Mouse (Mus musculus) embryonic facial prominence, embryonic 14.5 days (tissue): Measurements from ENCODE around the gene Hdgfl3. TPM values are rescaled to one million over a fixed set of nuclear protein-coding genes. Genes with fewer than 3 reads are reported as not detected.
A peak's percentile ranks its signal among the peaks of the same experiment; 100 is the strongest.

Source experiments
- ATAC-seq: fragments of 200-750 bp; cut with Nextera tagmentation; 2 replicates; pipeline ENCODE4 v1.8.0; 2017; ENCODE audit warnings: low read depth, moderate number of reproducible peaks, moderate TSS enrichment
- DNase-seq: peaks from one replicate; pipeline ENCODE4 v3.0.0-alpha.2; 2015; ENCODE audit warnings: low spot score
- H3K27ac ChIP-seq: fragments of 300-500 bp; sonication (generic); replicated peaks from 2 replicates; pipeline ENCODE4 v1.5.1; 2014; ENCODE audit warnings: low read depth, mild to moderate bottlenecking, low read length, moderate library complexity
- H3K27me3 ChIP-seq: fragments of 300-500 bp; sonication (generic); replicated peaks from 2 replicates; pipeline ENCODE4 v1.6.1; 2014; ENCODE audit warnings: low read length; ENCODE audit not compliant: control insufficient read depth, insufficient read depth
- H3K36me3 ChIP-seq: fragments of 300-500 bp; sonication (generic); 2 replicates; pipeline ENCODE4 v1.6.1; 2014; ENCODE audit warnings: low read length, mixed read lengths; ENCODE audit not compliant: control insufficient read depth, insufficient read depth
- H3K4me1 ChIP-seq: fragments of 300-500 bp; sonication (generic); 2 replicates; pipeline ENCODE4 v1.6.1; 2014; ENCODE audit warnings: antibody characterized with exemption, low read length; ENCODE audit not compliant: control insufficient read depth, insufficient read depth
- H3K4me2 ChIP-seq: fragments of 300-500 bp; sonication (generic); 2 replicates; pipeline ENCODE4 v1.6.1; 2014; ENCODE audit warnings: low read depth, mild to moderate bottlenecking, low read length, moderate library complexity, mixed read lengths
- H3K4me3 ChIP-seq: fragments of 300-500 bp; sonication (generic); 2 replicates; pipeline ENCODE4 v1.5.1; 2014; ENCODE audit warnings: low read depth, mild to moderate bottlenecking, low read length
- H3K9ac ChIP-seq: fragments of 300-500 bp; sonication (generic); 2 replicates; pipeline ENCODE4 v1.6.1; 2014; ENCODE audit warnings: low read depth, mild to moderate bottlenecking, low read length, moderate library complexity, mixed read lengths
- H3K9me3 ChIP-seq: fragments of 300-500 bp; sonication (generic); 2 replicates; pipeline ENCODE4 v1.6.1; 2016; ENCODE audit warnings: low read length; ENCODE audit not compliant: control insufficient read depth
- WGBS: fragments of 180-500 bp; shearing (Covaris S2); extraction: QIAGEN DNeasy Blood & Tissue Kit; methylation state at CpG from one replicate; pipeline ENCODE4 v1.1.7; 2014; 5-methylcytosine and 5-hydroxymethylcytosine counted together
- polyA plus RNA-seq: library from polyadenylated mRNA; unstranded; fragments of >200 nt; fragmentation: Nextera tagmentation; extraction: Ambion mirVana; gene quantifications from 2 replicates; pipeline ENCODE4 v1.2.1, GENCODE M21; 2014

Gene Hdgfl3
- polyA plus RNA-seq, 1 experiment from 2014 or later: 17.0 TPM

GRCm38 (mm10) chr7:81864552-81864951, 69.7 kb downstream of the Hdgfl3 start:
- H3K4me2 ChIP-seq: no peak overlapping the region
- no peak for ATAC-seq
- no peaks in the 10 kb centered on the region for H3K9me3 ChIP-seq
- H3K4me1 ChIP-seq: peaks cover 3% of the 10 kb centered on the region; the same call in 1 of the 2 replicates
- no peak overlapping the region for H3K4me3 ChIP-seq
- DNase-seq: no peak
- 90% methylated on average over 6 of the region's 6 CpGs for WGBS
- H3K27ac ChIP-seq: no peak overlapping the region
- peaks cover 10% of the 10 kb centered on the region; the same call in 1 of the 2 replicates for H3K27me3 ChIP-seq
- no peaks in the 10 kb centered on the region for H3K36me3 ChIP-seq
- H3K9ac ChIP-seq: no peak overlapping the region

- H3K4me2 ChIP-seq: no peak overlapping the region
- H3K27me3 ChIP-seq: peaks cover 22% of the 10 kb centered on the region
- peaks cover 6% of the 10 kb centered on the region; the same call in 1 of the 2 replicates for H3K4me1 ChIP-seq
- no peaks in the 10 kb centered on the region for H3K9me3 ChIP-seq
- H3K9ac ChIP-seq: no peak overlapping the region
- 73% methylated on average over 21 of the region's 24 CpGs for WGBS
- H3K4me3 ChIP-seq: no peak overlapping the region
- no peak overlapping the region for H3K27ac ChIP-seq
- ATAC-seq (peak; percentile 13; the same call in 1 of the 2 replicates), DNase-seq (peak; percentile 72)
- H3K36me3 ChIP-seq: no peaks in the 10 kb centered on the region
Measured at GRCm38 (mm10) chr7:81862587-81863583, 71.4 kb downstream of the Hdgfl3 start.

GRCm38 (mm10) chr7:81861921-81862320, 72.4 kb downstream of the Hdgfl3 start:
- Histone ChIP-seq H3K4me2 (no peak overlapping the region), H3K27ac (no peak overlapping the region), H3K9ac (no peak overlapping the region), H3K9me3 (no peaks in the 10 kb centered on the region), H3K4me3 (no peak overlapping the region), H3K27me3 (peaks cover 28% of the 10 kb centered on the region), H3K4me1 (peaks cover 6% of the 10 kb centered on the region; the same call in 1 of the 2 replicates), H3K36me3 (no peaks in the 10 kb centered on the region)
- WGBS: 57% methylated on average over 4 of the region's 4 CpGs
- ATAC-seq (no peak), DNase-seq (no peak)

- 90% methylated on average over 2 of the region's 2 CpGs for WGBS
- no peak for ATAC-seq
Measured at GRCm38 (mm10) chr7:81861461-81861860, 72.8 kb downstream of the Hdgfl3 start.

GRCm38 (mm10) chr7:81860996-81861395, 73.3 kb downstream of the Hdgfl3 start:
- ATAC-seq (no peak), DNase-seq (no peak)
- WGBS: 72% methylated on average over 5 of the region's 5 CpGs
- no peak overlapping the region for H3K4me3 ChIP-seq
- H3K9me3 ChIP-seq: no peaks in the 10 kb centered on the region
- peak overlapping the region; percentile 98; the same call in 1 of the 2 replicates for H3K4me2 ChIP-seq
- no peak overlapping the region for H3K9ac ChIP-seq
- no peaks in the 10 kb centered on the region for H3K36me3 ChIP-seq
- no peak overlapping the region for H3K27ac ChIP-seq
- peaks cover 28% of the 10 kb centered on the region for H3K27me3 ChIP-seq
- H3K4me1 ChIP-seq: peaks cover 6% of the 10 kb centered on the region; the same call in 1 of the 2 replicates

More at GRCm38 (mm10) chr7:81861461-81861860, 72.8 kb downstream of the Hdgfl3 start:
- H3K4me2 ChIP-seq: no peak overlapping the region; the same call in 1 of the 2 replicates
- no peaks in the 10 kb centered on the region for H3K36me3 ChIP-seq
- no peak for DNase-seq
- H3K27ac ChIP-seq: no peak overlapping the region
- no peak overlapping the region for H3K4me3 ChIP-seq
- H3K4me1 ChIP-seq: peaks cover 6% of the 10 kb centered on the region; the same call in 1 of the 2 replicates
- no peaks in the 10 kb centered on the region for H3K9me3 ChIP-seq
- no peak overlapping the region for H3K9ac ChIP-seq
- peaks cover 28% of the 10 kb centered on the region for H3K27me3 ChIP-seq

- Histone ChIP-seq H3K27me3 (peaks cover 28% of the 10 kb centered on the region), H3K4me1 (peaks cover 6% of the 10 kb centered on the region; the same call in 1 of the 2 replicates), H3K9me3 (no peaks in the 10 kb centered on the region), H3K27ac (no peak overlapping the region; the same call in 1 of the 2 replicates), H3K9ac (no peak overlapping the region), H3K4me2 (peak overlapping the region; percentile 98), H3K4me3 (peak overlapping the region; percentile 61), H3K36me3 (no peaks in the 10 kb centered on the region)
- 45% methylated on average over 11 of the region's 11 CpGs for WGBS
- DNase-seq (peak; percentile 33), ATAC-seq (no peak)
Measured at GRCm38 (mm10) chr7:81860071-81860470, 74.2 kb downstream of the Hdgfl3 start.

GRCm38 (mm10) chr7:81858968-81859721, 75.1 kb downstream of the Hdgfl3 start, which contains the start of gene Tm6sf1:
TSS of gene Tm6sf1 (plus strand) at chr7:81859001.
- Histone ChIP-seq H3K27me3 (peaks cover 28% of the 10 kb centered on the region), H3K9ac (peak within 1 kb of the TSS; percentile 65), H3K27ac (no peak within 1 kb of the TSS), H3K9me3 (no peaks in the 10 kb centered on the region), H3K36me3 (no peaks in the 10 kb centered on the region), H3K4me1 (peaks cover 6% of the 10 kb centered on the region; the same call in 1 of the 2 replicates), H3K4me2 (peak within 1 kb of the TSS; percentile 98), H3K4me3 (peak within 1 kb of the TSS; percentile 61)
- ATAC-seq (peak; percentile 75), DNase-seq (peak; percentile 63)
- WGBS: under 1% methylated on average over 41 of the region's 64 CpGs

- no peak overlapping the region for H3K9ac ChIP-seq
- no peaks in the 10 kb centered on the region for H3K9me3 ChIP-seq
- H3K36me3 ChIP-seq: no peaks in the 10 kb centered on the region
- WGBS: 10% methylated on average over 9 of the region's 9 CpGs
- H3K4me3 ChIP-seq: peak overlapping the region; percentile 61
- H3K4me1 ChIP-seq: peaks cover 6% of the 10 kb centered on the region; the same call in 1 of the 2 replicates
- H3K4me2 ChIP-seq: peak overlapping the region; percentile 98; the same call in 1 of the 2 replicates
- no peak for DNase-seq
- ATAC-seq: no peak
- no peak overlapping the region for H3K27ac ChIP-seq
- peaks cover 28% of the 10 kb centered on the region for H3K27me3 ChIP-seq
Measured at GRCm38 (mm10) chr7:81858236-81858635, 76.0 kb downstream of the Hdgfl3 start.
